Mouse (Mus musculus) 3134 (cell line): ENCODE results near the gene Grm8.

Experiments used
- DNase-seq: peaks from one replicate; pipeline ENCODE4 v3.0.0-alpha.2; 2011; ENCODE audit warnings: low spot score; ENCODE audit not compliant: insufficient read length; ENCODE audit errors: extremely low read depth

Gene Grm8

DNA sequence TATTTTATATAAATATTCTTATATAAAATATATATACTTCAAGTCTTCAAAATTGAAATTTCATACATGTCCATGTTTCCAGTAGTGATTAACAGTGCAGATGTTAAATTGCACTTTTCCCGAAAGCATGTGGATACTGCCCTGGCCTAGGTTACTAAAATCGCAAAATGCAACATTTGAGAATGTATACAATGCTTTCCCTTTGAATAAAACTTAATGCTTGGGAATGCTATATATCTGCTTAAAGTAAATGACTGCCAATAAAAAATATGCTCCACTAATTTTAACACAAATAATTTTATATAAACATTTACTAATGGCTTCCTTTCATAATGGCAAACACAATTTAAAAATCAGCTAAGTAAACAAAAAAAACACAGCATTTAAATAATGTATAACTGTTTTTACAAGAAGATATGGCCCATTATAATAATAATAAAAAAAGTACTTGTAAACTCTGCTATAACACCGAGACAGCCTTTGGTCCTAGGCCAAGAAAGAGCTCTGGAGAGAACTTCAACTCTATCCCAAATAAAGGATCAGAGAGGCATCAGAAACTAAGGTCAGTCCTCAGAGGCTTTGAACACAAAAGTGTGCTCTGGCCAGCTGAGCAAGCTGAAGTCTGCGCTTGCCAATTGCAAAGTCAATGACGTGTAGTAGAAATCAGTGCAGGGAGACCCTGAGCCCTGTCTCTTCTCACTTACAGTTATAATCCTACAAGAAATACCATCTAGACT lies 820.5 kb downstream of the Grm8 start:
- DNase-seq, result no peak

GRCm38 (mm10) chr6:27310401-27310800 lies 824.6 kb downstream of the Grm8 start:
- DNase-seq, result no peak

DNA sequence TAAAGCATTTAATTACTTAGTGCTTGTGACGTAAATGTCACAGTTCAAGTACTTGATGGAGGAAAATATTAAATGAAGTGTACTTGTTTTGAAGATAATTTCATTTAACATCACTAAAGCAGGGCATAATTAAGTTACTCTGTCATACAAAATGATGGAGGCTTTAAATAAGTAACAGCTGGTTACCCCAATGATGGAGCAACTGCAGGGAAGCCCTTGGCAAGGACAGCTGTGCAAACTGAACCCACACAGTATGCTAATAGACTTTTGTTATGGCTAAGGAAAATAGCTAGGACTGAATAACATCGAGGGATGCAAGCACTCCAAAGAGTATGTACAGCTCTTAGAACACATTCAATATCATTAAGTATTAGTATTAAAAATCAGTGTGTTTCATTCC lies 829.6 kb downstream of the Grm8 start:
- DNase-seq, result no peak

- no peak for DNase-seq
These were observed 870.0 kb downstream of the Grm8 start for GRCm38 (mm10) chr6:27264972-27265371.

GRCm38 (mm10) chr6:27262611-27263010 lies 872.4 kb downstream of the Grm8 start:
- DNase-seq, result no peak

DNA sequence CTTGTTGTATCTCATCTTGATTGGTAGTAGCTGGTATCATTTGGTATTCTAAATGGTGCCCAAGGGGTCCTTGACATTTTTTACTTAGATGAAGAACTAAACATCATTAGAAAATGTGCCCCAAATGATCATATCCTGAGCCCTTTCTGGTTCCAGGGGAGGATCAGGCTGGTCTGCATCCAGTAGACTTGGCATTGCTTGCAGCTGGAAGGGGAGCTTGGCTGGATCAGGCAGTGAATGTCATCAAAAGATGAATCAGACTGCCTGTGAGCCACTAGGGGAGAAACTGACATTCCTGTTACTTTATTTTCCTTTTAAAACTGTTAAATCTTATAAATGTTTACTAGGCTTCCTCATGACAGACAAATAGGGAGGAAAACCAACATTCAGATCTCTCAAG lies 894.6 kb downstream of the Grm8 start:
- DNase-seq, result no peak

DNA sequence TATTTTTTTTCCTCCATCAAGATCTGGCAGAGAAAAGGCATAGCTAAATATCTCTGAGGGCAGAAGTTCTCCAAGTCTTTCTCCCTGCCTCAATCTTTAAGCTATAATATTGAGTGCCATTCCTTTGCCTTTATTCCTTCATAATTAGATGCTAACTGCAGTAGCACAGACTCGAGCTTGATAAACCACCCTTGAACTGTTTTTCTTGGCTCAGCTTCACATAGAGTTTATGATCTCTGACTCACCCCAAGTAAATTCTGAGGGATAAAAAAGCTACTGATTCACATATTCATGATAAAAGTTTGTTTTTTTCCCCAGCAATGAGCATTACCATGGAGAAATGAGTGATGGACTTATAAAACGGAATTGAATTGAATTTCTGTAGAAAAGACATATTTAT lies 895.0 kb downstream of the Grm8 start:
- DNase-seq, result no peak
